Mouse (Mus musculus) R1 (cell line): Measurements from ENCODE around the gene Brap.
"Not testable (repeated sequence)": the region's sequence is repeated elsewhere in the genome, so short reads cannot be mapped to it uniquely, and the experiment has no call there.

Experiments
- DNase-seq: peaks from one replicate; pipeline ENCODE4 v3.0.0-alpha.2; 2018; ENCODE audit warnings: low read depth, low spot score

Gene Brap

DNA sequence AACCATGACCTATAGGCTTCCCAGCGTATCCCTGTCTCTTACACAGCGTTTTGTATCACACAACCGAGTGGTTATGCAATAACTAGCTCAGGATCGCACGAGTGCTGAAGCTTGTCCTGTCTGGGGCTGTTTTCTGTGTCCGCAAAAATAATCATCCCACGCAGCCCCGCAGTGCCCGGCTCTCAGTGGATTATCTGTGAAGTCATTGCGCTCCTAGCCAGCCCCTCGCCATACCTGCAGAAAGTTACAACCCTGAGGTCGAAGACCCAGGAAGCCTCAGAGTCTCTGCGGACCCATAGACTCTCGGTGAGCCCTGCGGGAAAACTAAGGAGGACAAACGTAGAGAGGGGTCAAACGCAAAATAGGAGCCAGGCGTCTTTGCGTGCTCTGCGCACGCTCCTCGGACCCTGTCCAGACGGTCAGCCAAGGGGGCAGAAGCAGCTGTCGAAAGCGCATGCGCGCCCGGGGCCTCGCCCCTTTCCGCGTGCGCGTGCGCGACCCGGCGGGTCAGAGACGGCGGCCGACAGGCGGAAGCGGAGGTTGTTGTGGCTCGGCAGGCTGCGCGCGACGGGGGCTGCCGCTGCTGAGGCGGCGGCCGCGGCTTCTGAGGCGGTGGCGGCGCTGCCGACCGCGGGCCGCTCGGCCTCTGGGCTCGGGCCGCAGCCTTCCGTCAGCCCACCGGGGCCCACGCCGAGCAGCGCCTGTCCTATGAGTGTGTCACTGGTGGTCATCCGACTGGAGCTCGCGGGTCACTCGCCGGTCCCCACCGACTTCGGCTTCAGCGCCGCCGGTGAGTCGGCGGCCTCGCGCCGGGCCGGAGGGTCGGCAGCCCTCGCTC is at the start of gene Brap, which contains the start of gene Acad10:
Gene Brap (plus strand): TSS at position 505 of the 838 bp plus-strand sequence.
Gene Acad10 (minus strand): TSS at position 456 of the 838 bp plus-strand sequence.
- DNase-seq = peak; percentile 91

DNA sequence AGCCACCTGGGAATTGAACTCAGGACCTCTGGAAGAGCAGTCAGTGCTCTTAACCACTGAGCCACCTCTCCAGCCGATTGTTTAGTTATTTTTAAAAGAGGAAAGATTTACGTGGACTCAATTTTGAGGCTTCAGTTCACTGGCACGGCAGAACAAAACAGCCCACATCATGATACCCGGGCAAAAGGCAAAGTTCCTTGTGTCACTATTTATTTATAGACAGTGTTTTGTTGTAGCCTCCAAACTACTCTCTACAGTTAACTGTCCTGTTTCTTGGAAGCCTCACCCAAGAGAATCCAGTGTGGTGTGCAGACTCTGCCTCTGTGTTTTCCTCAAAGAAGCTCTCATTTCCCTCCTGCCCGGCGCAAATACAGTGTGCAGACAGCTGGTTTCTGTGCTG is 48.3 kb upstream of the Brap start:
- no peak for DNase-seq

DNA sequence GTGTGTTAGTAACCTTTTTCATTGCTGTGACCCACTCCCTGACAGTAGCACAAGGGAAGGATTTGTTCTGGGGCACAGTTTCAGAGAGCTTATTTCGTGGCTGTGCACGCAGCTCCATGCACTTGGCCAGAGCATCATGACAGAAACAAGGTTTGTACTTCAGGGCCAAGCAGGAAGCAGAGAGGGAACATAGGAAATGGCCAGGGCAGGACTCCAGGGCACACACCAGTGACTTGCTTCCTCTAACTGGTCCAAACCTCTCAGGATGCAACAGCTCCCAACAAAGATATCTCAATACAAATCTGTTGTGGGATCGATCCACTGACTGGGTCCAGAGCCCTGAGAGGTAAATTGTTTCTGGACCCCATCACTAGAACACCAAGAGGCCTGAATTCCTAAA is 45.4 kb upstream of the Brap start:
- DNase-seq = not testable (repeated sequence)

- peak; percentile 83 for DNase-seq
Measured at GRCm38 (mm10) chr5:121618592-121619513, 41.5 kb upstream of the Brap start, which contains the start of gene Acad12. TSS of gene Acad12 (minus strand) at chr5:121618938.

- no peak for DNase-seq
Measured at GRCm38 (mm10) chr5:121621102-121621501, 39.3 kb upstream of the Brap start.

DNA sequence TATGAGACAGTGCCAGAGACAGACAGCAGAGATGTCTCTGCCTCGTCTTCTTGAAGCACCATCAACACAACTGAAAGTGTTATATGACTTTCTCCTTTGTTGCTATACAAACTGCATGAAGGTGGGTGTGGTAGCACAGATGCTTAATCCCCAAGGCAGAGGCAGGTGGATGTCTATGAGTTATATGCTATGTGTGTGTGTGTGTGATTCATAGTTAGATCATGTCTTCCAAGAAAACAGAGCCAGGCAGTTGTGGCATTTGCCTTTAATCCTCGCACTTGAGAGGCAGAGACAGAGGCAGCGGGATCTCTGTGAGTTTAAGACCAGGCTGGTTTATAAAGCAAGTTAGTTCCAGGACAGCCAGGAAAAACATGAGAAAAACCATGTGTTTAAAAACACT is 37.1 kb upstream of the Brap start:
- no peak for DNase-seq

DNA sequence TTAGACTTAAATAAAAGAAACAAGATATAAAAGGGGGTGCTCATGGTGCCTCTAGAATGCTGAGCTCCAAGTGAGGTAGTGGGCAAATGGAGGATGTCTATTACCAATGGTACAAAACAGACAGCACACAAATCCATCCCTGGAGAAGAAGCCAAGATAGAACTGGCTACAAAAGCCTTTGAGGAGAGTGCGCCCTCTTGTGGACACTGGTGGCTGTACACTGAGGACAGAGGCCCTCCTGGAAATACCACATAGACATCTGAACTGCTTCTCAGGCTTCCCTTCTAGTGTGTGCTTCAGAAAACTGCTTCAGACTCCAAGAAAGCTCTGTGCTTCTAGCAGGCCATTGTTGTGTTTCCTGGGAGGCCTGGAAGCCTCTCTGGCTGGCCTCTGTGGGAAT is 32.5 kb upstream of the Brap start:
- DNase-seq = peak; percentile 72

DNA sequence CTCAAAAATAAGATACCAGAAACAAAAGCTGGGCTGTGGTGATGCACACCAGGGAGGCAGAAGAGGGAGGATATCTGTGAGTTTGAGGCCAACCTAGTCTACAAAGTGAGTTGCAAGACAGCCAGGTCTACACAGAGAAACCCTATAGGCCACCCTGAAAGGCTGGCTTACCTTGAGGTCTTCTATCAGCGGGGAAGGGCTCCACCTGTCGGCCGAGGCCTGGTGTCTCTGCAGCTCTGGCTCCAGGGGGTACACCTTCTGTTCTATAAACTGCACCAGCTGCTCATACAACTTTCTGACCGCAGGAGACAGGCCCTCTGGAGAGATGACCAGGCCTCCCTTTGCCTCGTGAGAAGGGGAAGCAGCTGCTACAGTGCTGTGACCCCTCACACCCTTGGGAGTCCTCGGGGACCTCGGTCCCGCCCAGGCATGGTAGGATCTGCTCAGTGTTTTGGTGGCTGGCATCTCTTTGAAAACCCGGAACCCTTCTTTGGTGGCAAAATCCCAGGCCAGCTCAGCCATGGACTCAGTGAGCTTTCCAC is 29.2 kb upstream of the Brap start:
- peak; percentile 58 for DNase-seq

GRCm38 (mm10) chr5:121632804-121633203 is 27.6 kb upstream of the Brap start:
- DNase-seq = no peak

DNA sequence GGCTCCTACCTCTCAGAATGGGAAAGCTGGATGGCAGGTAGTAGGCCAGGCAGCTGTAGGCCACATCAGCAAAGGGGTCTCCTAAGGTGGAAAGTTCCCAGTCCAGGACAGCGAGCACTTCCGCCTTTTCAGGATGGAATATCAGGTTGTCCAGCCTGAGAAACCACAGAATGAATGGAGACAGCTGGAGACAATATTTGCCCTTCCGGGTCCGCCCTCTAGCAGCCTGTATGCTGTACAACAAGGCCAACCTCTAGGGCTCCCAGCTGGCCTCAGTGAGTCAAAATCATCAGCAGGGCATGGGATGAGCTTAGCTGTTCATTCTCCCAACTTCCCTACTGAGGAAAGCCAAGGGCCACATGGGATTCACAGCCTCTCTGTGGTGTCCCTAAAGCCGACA is 25.7 kb upstream of the Brap start:
- no peak for DNase-seq

- no peak for DNase-seq
Measured at GRCm38 (mm10) chr5:121637296-121637695, 23.1 kb upstream of the Brap start.

DNA sequence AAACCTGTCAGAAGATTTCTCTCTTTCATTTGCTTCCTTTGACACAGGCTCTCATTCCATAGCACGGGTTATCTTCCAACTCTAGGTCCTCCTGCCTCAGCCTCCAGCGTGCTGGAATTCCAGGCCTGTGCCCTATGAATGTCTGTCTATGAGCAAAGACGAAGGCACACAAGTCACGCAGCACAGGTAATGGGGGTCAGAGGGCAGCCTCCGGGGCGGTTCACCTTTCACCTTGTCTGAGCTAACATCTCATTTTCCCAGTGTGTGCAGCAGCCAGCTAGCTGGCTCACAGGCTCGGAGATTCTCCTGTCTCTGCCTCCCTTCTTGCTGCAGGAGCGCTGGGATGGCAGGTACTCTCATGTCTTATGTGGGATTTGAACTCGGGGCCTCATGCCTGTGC is 20.8 kb upstream of the Brap start:
- DNase-seq = no peak

DNA sequence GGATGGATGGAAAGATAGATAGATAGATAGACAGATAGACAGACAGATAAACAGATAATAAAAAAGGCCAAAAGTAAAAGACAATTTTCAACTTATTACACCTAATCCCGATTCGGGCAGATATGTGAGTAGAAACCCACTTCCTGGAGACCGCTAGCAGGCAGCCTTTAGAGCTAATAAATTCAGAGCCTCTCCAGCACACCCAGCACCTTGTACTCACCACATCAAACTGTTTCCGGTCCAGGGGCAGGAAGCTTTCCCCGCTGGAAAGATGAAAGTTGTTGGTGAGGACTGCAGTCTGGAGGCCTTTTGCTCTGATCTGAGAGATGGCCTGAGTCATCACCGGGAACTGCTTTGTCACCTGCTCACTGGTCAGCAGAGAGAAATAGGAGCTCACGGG is 11.2 kb upstream of the Brap start:
- no peak for DNase-seq

- DNase-seq = no peak
Measured at GRCm38 (mm10) chr5:121654526-121654925, 5.8 kb upstream of the Brap start.

DNA sequence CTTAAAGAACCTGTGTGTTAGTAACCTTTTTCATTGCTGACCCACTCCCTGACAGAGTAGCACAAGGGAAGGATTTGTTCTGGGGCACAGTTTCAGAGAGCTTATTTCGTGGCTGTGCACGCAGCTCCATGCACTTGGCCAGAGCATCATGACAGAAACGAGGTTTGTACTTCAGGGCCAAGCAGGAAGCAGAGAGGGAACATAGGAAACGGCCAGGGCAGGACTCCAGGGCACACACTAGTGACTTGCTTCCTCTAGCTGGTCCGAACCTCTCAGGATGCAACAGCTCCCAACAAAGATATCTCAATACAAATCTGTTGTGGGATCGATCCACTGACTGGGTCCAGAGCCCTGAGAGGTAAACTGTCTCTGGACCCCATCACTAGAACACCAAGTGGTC is 3.5 kb upstream of the Brap start:
- not testable (repeated sequence) for DNase-seq

DNA sequence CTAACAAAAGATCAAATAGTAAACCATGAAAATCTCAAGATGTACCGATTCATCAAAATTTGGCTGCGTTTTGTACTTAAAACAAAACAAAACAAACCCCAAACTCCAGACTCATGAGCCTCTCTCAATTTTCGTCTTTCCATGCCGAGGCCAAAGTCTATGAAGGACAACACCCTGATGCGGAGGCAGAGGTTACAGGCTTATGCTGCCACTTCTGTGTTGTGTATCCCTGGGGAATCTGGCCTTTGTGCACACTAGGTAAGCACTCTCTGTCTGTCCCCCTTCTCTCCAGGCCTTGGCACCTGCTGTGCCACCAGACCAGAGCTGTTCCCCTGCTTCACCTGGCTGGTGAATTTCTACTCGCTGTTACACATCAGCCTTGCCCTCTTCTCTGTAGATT is 2.7 kb upstream of the Brap start:
- not testable (repeated sequence) for DNase-seq

DNA sequence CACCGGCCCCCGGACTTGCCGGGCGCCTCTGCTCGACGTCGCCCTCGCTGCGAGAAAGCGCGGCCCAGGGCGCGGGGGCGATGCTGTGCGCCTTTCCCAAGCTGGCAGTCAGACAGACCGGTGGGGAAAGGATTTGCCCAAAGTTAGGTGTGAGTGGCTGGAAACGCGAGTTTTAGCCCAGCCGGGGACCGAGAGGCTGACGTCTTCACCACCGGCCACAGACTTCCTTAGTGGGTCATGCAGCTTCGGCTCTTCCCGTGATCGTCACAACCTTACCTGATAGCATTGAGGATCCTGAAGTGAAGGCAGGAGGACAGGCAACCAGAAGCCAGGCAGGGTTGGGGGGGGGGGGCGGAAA is 513 bp downstream of the Brap start:
- DNase-seq = peak; percentile 58

DNA sequence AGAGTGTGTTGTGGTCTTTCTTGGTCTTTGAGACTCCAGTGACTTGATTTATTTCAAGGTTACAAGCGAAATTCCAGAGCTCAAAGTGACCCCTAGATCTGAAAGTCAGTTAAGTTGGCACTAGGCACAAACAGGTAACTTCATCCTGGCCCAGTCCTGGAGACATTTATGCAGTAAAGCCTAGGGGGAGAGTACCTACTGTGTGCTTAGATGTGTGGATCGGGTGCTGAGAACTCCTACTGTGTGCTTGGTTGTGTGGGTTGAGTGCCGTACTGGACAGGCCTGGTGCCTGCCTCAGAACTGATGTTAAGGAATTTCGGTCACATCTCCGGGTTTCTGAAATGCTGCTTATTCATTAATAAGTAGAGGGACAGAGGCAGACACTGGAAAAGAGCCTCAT is 1.1 kb downstream of the Brap start:
- no peak for DNase-seq

GRCm38 (mm10) chr5:121663456-121663855 is 3.1 kb downstream of the Brap start:
- DNase-seq = no peak

GRCm38 (mm10) chr5:121664078-121664477 is 3.7 kb downstream of the Brap start:
- no peak for DNase-seq

- no peak for DNase-seq
Measured at GRCm38 (mm10) chr5:121664971-121665370, 4.6 kb downstream of the Brap start.

GRCm38 (mm10) chr5:121667067-121667466 is 6.7 kb downstream of the Brap start:
- DNase-seq = no peak
